Mouse (Mus musculus): ENCODE measurements around the gene Mrpl9. TPM values are rescaled to one million over a fixed set of nuclear protein-coding genes. Genes with fewer than 3 reads are reported as not detected.

Gene Mrpl9
- polyA plus RNA-seq, 3 experiments from 2014 or later = 45.9 to 67.0 (median 66.8) TPM

GRCm38 (mm10) chr3:94465632-94466430 lies 22.7 kb downstream of the Mrpl9 start:
- no peak for ATAC-seq

- no peak for ATAC-seq
These were observed 25.8 kb downstream of the Mrpl9 start for GRCm38 (mm10) chr3:94468931-94469330.

- ATAC-seq = no peak
These were observed 29.5 kb downstream of the Mrpl9 start for GRCm38 (mm10) chr3:94472447-94473114.

- ATAC-seq = no peak
These were observed 30.0 kb downstream of the Mrpl9 start for GRCm38 (mm10) chr3:94473115-94473505.

- ATAC-seq = no peak
These were observed 30.6 kb downstream of the Mrpl9 start for GRCm38 (mm10) chr3:94473567-94474232.

GRCm38 (mm10) chr3:94476301-94477035 lies 33.4 kb downstream of the Mrpl9 start:
- ATAC-seq = no peak

- no peak for ATAC-seq
These were observed 34.3 kb downstream of the Mrpl9 start for GRCm38 (mm10) chr3:94477444-94477843.

GRCm38 (mm10) chr3:94477981-94478422 lies 34.9 kb downstream of the Mrpl9 start, which contains the start of gene Celf3:
Celf3 (plus strand) TSS chr3:94478295.
- no peak for ATAC-seq

- ATAC-seq = no peak
These were observed 35.6 kb downstream of the Mrpl9 start for GRCm38 (mm10) chr3:94478591-94479169.

GRCm38 (mm10) chr3:94479564-94479963 lies 36.4 kb downstream of the Mrpl9 start:
- no peak for ATAC-seq

- ATAC-seq = no peak
These were observed 37.3 kb downstream of the Mrpl9 start, which contains the start of gene Riiad1 for GRCm38 (mm10) chr3:94480291-94480884. Riiad1 (minus strand) TSS chr3:94480341.

GRCm38 (mm10) chr3:94481429-94481828 lies 38.3 kb downstream of the Mrpl9 start:
- no peak for ATAC-seq

- peak; percentile 39 for ATAC-seq
These were observed 39.8 kb downstream of the Mrpl9 start for GRCm38 (mm10) chr3:94482764-94483385.

- peak; percentile 63 for ATAC-seq
These were observed 40.8 kb downstream of the Mrpl9 start for GRCm38 (mm10) chr3:94483790-94484439.

GRCm38 (mm10) chr3:94485922-94486321 lies 42.8 kb downstream of the Mrpl9 start:
- no peak for ATAC-seq

- ATAC-seq = no peak
These were observed 44.5 kb downstream of the Mrpl9 start for GRCm38 (mm10) chr3:94487581-94487980.

GRCm38 (mm10) chr3:94497162-94497561 lies 54.0 kb downstream of the Mrpl9 start:
- no peak for ATAC-seq
